Mouse (Mus musculus) CH12.LX (cell line): ENCODE results near the gene Mettl16.

ENCODE experiments used
- CHD1 ChIP-seq: IDR thresholded peaks from 2 replicates; pipeline ENCODE4 v1.6.1; 2012; ENCODE audit warnings: low read depth, low read length, improper control_type of control experiment, inconsistent platforms
- CTCF ChIP-seq, 2 experiments: IDR thresholded peaks in 1 of 2; conservative IDR thresholded peaks in 1 of 2; 2 replicates each; pipeline ENCODE4 v1.5.1; 2011 to 2012; ENCODE audit warnings: low read depth in 2 of 2, low read length in 2 of 2, improper control_type of control experiment in 1 of 2, inconsistent platforms in 1 of 2, mild to moderate bottlenecking in 1 of 2, moderate library complexity in 1 of 2
- E2F4 ChIP-seq: IDR thresholded peaks from 2 replicates; pipeline ENCODE4 v1.6.1; 2011; ENCODE audit warnings: low read depth, low read length, improper control_type of control experiment; ENCODE audit not compliant: insufficient replicate concordance
- EP300 ChIP-seq: IDR thresholded peaks from 2 replicates; pipeline ENCODE4 v1.6.1; 2011; ENCODE audit warnings: low read length, improper control_type of control experiment
- GABPA ChIP-seq: IDR thresholded peaks from 2 replicates; pipeline ENCODE4 v1.6.1; 2012; ENCODE audit warnings: low read depth, low read length, improper control_type of control experiment, inconsistent platforms; ENCODE audit not compliant: insufficient replicate concordance
- HCFC1 ChIP-seq: IDR thresholded peaks from 2 replicates; pipeline ENCODE4 v1.6.1; 2012; ENCODE audit warnings: low read depth, mild to moderate bottlenecking, inconsistent platforms, low read length, improper control_type of control experiment
- IRF4 ChIP-seq: IDR thresholded peaks from 2 replicates; pipeline ENCODE4 v1.6.1; 2014; ENCODE audit warnings: low read depth, mild to moderate bottlenecking, inconsistent platforms, low read length, improper control_type of control experiment
- MAX ChIP-seq: IDR thresholded peaks from 2 replicates; pipeline ENCODE4 v1.6.1; 2011; ENCODE audit warnings: low read length, improper control_type of control experiment
- POLR2A ChIP-seq: IDR thresholded peaks from 2 replicates; pipeline ENCODE4 v1.6.1; 2011; ENCODE audit warnings: low read depth, mild to moderate bottlenecking, improper control_type of control experiment, low read length
- RAD21 ChIP-seq: IDR thresholded peaks from 2 replicates; pipeline ENCODE4 v1.6.1; 2011; ENCODE audit warnings: low read depth, mild to moderate bottlenecking, low read length, improper control_type of control experiment, moderate library complexity
- ZKSCAN1 ChIP-seq: IDR thresholded peaks from 2 replicates; pipeline ENCODE4 v1.6.1; 2012; ENCODE audit warnings: low read depth, inconsistent platforms, low read length, improper control_type of control experiment, borderline replicate concordance
- ZNF384 ChIP-seq: IDR thresholded peaks from 2 replicates; pipeline ENCODE4 v1.6.1; 2012; ENCODE audit warnings: low read depth, low read length, improper control_type of control experiment, inconsistent platforms

DNA sequence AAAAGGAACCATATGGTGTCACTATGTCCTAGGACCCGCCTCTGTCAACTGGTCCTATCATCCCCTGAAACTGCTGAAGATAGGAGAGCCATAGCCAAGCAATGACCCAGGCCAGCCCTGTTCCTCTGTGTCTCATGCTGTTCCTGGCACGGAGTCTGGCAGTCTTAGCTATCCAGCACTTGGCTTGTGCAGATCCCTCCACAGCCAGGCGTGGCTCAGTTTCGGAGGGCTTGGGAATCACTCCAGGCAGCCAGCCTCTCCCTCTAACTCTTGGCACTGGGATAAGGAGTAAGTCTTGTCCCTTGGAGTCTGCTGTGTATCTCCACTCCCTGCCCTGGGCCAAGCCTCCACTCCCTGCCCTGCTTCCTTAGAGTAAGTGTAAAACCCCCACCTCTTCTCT, 96.0 kb downstream of the Mettl16 start:
- TF ChIP-seq E2F4 (no peak), ZKSCAN1 (no peak), POLR2A (no peak), CTCF (conservative IDR thresholded peaks at IDR 0.05 in 1 of 2, IDR thresholded peaks at IDR 0.05 in 1 of 2; ENCODE audit: low read depth in 2 of 2, low read length in 2 of 2) (no peak), MAX (no peak), GABPA (no peak), ZNF384 (no peak), CHD1 (no peak), HCFC1 (no peak), EP300 (no peak), RAD21 (no peak), IRF4 (no peak)
